Mouse (Mus musculus) right cerebral cortex, postnatal 4 days (tissue): Measurements from ENCODE around the gene Gm9747.

Source experiments
- DNase-seq: peaks from one replicate; pipeline ENCODE4 v3.0.0-alpha.2; 2022

Gene Gm9747

GRCm38 (mm10) chr1:82232812-82233211 is at the start of gene Gm9747:
Gene Gm9747 (plus strand): TSS chr1:82233112.
- DNase-seq: no peak

- no peak for DNase-seq
Measured at GRCm38 (mm10) chr1:82183913-82184442, 48.9 kb upstream of the Gm9747 start.

- no peak for DNase-seq
Measured at GRCm38 (mm10) chr1:82188549-82189231, 44.2 kb upstream of the Gm9747 start.

- DNase-seq: peak; percentile 60
Measured at GRCm38 (mm10) chr1:82189516-82189915, 43.4 kb upstream of the Gm9747 start.

GRCm38 (mm10) chr1:82191579-82191978 is 41.3 kb upstream of the Gm9747 start:
- DNase-seq: no peak

GRCm38 (mm10) chr1:82199918-82200317 is 33.0 kb upstream of the Gm9747 start:
- DNase-seq: no peak

GRCm38 (mm10) chr1:82200636-82201035 is 32.3 kb upstream of the Gm9747 start:
- no peak for DNase-seq

GRCm38 (mm10) chr1:82207511-82207910 is 25.4 kb upstream of the Gm9747 start:
- DNase-seq: no peak

GRCm38 (mm10) chr1:82220673-82221396 is 12.1 kb upstream of the Gm9747 start:
- DNase-seq: no peak

- DNase-seq: no peak
Measured at GRCm38 (mm10) chr1:82221462-82221861, 11.4 kb upstream of the Gm9747 start.

- no peak for DNase-seq
Measured at GRCm38 (mm10) chr1:82223042-82223795, 9.7 kb upstream of the Gm9747 start.

GRCm38 (mm10) chr1:82228841-82229240 is 4.1 kb upstream of the Gm9747 start:
- no peak for DNase-seq

GRCm38 (mm10) chr1:82234616-82235015 is 1.7 kb downstream of the Gm9747 start:
- no peak for DNase-seq

GRCm38 (mm10) chr1:82235455-82236104 is 2.7 kb downstream of the Gm9747 start:
- DNase-seq: no peak

GRCm38 (mm10) chr1:82238245-82238644 is 5.3 kb downstream of the Gm9747 start:
- no peak for DNase-seq

- no peak for DNase-seq
Measured at GRCm38 (mm10) chr1:82239409-82240201, 6.7 kb downstream of the Gm9747 start.

GRCm38 (mm10) chr1:82243260-82243825 is 10.4 kb downstream of the Gm9747 start:
- DNase-seq: no peak

- no peak for DNase-seq
Measured at GRCm38 (mm10) chr1:82245002-82245401, 12.1 kb downstream of the Gm9747 start.

- no peak for DNase-seq
Measured at GRCm38 (mm10) chr1:82247221-82247951, 14.5 kb downstream of the Gm9747 start.

- no peak for DNase-seq
Measured at GRCm38 (mm10) chr1:82253789-82254445, 21.0 kb downstream of the Gm9747 start.
